Mouse (Mus musculus): ENCODE data around the gene Ubqln5.

The Ubqln5 gene

DNA sequence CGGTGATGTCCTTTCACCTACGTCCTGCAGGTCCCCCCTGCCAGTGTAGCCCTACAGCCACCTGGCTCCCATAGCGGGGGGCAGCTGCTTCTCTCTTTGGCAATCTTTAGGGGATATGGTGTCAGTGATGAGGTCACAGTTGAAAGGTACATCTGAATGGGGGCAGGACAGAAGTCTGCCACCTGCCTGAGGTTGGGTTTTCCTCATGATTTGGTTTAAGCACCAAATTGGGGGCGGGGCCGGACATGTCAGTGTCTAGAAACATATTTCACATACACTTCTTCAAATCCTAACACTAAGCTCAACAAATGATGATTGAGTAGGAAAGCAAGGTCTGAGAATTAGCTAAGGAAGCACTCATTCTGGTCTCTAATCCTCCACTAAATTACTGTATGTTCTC, at the start of gene Ubqln5:
Ubqln5 (minus strand) TSS at position 101 of the 400 bp plus-strand sequence.
- peak; percentile 18 for DNase-seq

DNA sequence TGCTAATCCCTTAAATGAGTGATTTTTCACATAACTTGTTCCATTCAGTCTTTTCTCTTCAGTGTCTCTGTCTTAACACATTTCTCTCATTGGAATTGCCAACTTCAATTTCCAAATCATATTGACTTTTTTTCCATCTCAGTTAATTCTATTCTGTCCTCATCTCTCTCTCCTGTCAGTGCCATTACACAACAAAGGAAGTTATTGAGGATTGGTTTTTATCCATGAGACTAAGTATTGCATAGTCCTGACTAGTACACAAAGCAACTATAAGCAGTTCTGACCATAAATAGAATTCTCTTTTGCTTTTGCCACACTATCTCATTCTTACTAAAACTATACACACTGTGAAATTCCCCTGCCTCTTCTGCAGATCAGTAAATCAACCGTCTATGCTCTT, 49.4 kb upstream of the Ubqln5 start:
- no peak for DNase-seq

DNA sequence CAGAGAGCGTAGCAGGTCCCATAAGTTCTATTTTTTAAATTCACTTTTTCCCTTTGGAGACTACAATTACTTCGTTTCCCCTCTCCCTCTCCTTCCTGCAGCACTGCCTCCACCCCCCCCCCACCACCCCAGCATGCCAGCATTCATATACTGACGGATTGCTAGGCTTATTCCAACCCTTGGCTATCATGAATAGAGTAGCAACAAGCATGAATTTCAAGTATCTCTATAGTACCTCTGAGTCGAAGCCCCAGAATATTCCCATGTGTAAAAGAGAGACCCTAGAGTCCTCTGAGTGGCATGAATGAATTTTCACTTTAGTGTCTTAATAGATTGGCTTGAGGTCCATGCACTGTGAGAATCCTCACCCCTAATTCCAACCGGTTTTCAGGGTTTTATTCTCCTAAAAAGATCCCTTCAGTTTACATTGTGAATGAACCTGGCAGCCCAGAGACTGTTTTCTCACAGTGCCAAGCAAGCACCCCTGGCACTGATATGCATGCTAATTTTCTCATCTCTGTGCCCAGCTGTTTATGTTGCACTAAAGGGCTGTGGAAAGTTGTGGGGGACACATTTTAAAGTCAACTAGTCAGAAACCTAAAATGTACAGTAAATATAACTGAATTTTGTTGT, 48.9 kb upstream of the Ubqln5 start:
- DNase-seq: no peak

DNA sequence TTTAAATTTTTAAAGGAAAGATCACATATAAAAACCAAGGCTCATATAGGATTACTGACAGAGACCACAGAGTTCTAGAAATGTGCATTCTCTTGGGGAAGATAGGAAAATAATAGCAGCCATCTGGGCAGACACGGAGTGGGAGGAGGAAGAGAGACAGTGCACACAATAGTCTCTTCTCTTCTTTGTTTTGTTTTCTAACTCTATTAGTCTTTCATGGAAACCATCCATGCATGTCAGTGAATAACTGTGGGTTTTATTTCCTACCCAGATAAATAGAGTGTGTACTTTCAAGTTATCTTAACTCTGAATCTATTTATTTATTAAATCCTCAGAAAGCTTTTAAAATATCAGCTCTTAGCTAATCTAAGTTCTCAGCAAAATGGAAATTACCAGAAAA, 45.5 kb upstream of the Ubqln5 start:
- DNase-seq: no peak

DNA sequence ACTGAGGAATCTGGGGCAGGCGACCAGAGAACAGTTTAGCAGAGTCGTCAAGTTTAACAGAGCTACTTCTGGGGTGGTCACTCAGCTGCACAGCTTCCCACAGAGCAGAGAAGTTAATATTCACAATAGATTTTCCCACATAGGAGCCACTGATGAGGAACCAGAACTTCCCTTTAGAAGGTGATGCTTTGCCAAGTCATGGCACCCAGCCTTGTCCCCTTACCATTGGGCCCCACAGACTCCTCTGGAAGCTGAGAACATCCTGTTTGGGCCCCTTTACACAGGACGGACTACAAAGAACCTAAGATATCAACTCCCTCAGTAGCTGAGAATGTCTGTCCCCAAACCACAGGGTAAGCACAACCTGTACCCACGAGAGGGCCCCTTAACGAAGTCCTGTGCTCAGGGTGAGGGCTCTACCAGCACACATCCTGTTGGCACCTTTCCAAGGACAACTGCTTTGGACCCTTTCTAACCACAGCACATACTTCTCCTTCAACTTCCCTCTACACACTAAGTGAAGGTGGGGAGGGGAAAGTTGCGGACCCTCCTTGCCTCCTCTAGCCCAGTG, 40.1 kb upstream of the Ubqln5 start:
- DNase-seq: peak; percentile 36

DNA sequence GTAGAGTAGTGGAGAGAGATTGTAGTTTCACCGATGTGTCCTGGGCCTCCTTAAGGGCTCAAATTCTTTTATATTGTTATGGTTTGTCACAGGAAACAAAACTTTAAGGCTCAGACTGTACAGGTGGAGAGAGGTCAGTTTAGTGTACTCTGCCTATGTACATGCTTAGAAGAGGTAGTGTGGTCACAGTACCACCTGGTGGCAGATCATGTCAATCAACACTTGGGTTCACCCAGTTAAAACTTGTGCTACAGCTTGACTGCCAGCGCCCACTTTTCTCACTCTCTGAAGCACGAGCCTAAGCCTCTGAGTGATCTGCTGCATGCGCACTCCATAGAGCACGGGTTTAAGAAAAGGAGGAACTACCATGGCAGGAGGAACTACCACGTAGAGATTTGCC, 37.5 kb upstream of the Ubqln5 start:
- DNase-seq: peak; percentile 36

DNA sequence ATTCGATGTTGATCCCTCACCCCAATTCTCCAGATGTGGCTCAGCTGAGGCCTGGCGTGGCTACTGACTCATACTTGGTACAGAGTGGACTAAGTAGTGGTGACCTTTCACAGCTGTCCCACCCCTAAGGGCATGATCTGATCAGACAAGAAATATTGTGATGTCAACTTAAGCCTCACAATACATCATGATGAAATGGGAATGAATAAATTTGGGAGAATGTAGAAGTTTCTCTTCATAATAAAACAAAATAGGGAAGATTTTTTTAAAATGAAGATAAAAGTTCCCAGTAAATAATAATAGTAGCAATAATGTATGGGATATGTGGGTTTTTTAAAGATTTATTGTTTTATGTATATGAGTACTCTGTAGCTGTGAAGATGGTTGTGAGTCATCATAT, 20.8 kb upstream of the Ubqln5 start, which contains the start of gene Ubqlnl:
Ubqlnl (minus strand) TSS at position 101 of the 400 bp plus-strand sequence.
- DNase-seq: no peak

DNA sequence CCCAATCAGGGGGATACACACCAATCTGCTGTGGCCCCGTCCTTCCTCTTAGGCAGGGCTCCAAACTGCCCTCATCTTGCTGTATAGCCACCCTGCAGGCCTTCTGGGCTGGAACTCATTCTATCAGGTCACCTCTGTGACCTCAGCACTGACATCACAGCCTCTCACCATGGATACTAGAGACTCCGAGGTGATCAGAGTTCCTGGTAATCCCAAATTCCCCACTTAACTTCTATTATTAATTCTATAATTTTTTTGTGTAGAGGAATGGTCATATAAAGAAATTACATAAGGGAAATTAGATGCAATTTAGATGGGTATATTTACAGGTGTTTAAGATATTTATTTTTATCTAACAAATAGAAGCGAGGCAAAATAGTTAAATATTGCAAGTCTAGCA, 13.6 kb upstream of the Ubqln5 start, which contains the start of gene Ubqln3:
Ubqln3 (minus strand) TSS at position 101 of the 400 bp plus-strand sequence.
- no peak for DNase-seq

DNA sequence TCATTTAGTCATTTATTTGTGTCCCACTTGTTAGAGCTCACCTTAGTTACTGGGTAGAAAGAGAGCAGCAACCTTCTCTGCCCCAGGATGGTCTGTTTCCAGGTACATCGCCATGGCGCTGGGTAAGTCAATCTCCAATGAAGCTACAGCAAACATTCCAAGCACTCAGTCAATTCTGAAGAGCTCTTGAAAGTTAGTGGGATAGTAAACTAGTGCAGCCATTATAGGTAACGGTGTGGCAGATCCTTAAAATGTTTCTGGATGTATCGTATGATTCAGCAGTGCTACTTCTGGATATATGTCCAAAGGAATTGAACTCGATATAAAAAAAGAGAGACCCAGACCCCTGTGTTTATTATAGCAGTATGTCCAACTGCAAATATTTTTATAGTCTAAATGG, 7.7 kb upstream of the Ubqln5 start, which contains the start of gene Olfr643:
Olfr643 (minus strand) TSS at position 101 of the 400 bp plus-strand sequence.
- no peak for DNase-seq

DNA sequence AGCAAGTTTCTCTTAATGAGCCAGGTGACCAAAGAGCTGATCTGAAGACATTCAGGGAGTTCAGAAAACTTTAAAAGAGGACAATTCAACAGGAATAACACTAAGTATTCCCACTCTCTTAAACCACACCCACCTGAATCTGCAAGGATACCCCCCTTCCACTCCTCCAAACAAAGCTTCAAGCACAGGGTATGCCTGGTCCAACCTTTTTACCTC, 25.0 kb downstream of the Ubqln5 start, which contains the start of gene Olfr646:
Olfr646 (plus strand) TSS at position 117 of the 216 bp plus-strand sequence.
- DNase-seq: no peak

DNA sequence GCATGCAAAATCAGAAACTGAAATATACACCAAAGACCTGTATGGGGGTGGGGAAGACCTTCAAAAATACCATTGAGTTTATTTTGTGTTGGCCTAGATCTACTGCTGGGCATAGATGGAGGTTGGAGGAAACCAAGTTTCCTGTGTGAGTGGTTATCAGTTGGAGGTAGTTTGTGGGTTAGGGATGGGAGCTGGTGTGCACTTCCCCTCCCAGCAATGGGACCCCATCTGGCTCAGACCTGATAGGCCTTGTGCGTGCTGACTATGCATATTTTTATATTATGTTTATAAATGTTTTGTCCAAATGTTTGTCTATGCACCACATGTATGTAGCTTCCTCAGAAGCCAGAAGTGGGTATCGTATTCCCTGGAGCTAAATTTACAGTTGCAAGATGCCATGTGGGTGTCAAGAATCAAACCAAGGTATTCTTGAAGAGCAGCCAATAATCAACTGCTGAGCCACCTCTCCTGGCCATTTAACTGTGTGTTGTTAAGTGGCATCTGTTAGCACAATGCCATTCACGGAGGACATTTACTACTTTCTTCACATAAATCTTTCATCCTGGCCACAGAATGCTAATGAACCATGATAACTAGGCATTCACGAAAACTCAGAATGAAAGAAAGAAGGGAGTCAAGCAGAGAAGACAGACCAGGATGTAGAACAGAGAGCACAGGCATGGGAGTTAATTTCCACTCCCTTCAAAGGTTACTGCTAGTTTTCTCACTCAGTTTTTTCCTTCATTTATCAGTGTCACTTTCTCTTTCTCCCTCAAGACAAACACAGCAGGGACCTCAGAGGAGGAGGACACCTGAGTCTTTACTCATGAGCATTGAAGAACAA, 25.5 kb downstream of the Ubqln5 start:
- DNase-seq: no peak

DNA sequence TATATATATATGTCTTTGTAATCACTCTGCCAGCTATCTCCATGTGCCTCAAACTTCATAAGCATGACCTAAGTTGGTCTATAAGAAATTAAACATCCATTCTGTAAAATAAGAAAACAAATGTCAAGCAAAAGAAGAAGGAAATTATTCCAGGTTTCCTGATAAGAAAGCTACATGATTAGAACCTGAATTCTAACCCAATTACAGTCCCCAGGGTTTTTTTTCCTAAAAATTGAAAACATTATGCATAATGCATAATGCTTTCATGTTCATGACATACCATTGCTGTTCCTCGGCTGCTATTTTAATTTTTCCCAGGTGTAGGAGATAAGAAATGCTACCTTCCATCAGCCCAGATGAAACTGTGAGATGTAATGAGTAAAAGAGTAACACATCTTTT, 44.3 kb downstream of the Ubqln5 start, which contains the start of gene Olfr645:
Olfr645 (minus strand) TSS at position 101 of the 400 bp plus-strand sequence.
- DNase-seq: no peak
